Mouse (Mus musculus): Measurements from ENCODE around the gene Nlrp4f.

DNA sequence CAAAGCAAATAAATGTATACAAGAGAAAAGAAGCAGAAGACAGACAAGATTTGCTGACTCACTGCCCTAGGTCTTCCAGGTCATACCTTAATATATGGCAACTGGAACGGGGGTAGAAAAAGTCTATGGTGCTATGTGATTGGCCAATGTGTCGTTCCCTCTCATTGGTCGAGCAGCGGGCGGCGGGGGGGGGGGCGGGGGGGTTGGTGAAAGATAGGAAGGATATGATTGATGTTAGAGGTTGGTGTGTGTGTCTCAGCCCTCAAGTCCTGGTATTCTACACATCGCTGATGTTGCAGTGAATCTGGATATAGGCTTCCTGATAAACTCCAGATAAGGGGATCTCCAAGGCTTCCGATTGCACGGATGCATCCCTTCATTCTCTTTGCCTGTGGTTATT lies at the start of gene Nlrp4f:
- TF ChIP-seq POLR2A (IDR thresholded peaks at IDR 0.05; ENCODE audit: control insufficient read depth, extremely low read depth, insufficient read depth, low read length, poor library complexity) (no peak), CTCF (IDR thresholded peaks at IDR 0.05; ENCODE audit: borderline replicate concordance, control insufficient read depth, extremely low read depth, insufficient read depth, low read length, poor library complexity) (no peak)
